Mouse (Mus musculus) splenic B cell, adult 2 months (primary cell): ENCODE data around the gene Fbxl17.

Source experiments
- DNase-seq: peaks from one replicate; pipeline ENCODE4 v3.0.0-alpha.2; 2011; ENCODE audit warnings: low read depth, low spot score
- H3K27me3 ChIP-seq: 2 replicates; pipeline ENCODE4 v1.6.1; 2012; ENCODE audit warnings: mild to moderate bottlenecking, low read length, moderate library complexity, mixed read lengths; ENCODE audit not compliant: control insufficient read depth, poor library complexity, insufficient read depth, severe bottlenecking
- H3K36me3 ChIP-seq: 2 replicates; pipeline ENCODE4 v1.6.1; 2012; ENCODE audit warnings: mild to moderate bottlenecking, low read length, moderate library complexity, mixed read lengths; ENCODE audit not compliant: control insufficient read depth, poor library complexity, insufficient read depth, severe bottlenecking

Gene Fbxl17

DNA sequence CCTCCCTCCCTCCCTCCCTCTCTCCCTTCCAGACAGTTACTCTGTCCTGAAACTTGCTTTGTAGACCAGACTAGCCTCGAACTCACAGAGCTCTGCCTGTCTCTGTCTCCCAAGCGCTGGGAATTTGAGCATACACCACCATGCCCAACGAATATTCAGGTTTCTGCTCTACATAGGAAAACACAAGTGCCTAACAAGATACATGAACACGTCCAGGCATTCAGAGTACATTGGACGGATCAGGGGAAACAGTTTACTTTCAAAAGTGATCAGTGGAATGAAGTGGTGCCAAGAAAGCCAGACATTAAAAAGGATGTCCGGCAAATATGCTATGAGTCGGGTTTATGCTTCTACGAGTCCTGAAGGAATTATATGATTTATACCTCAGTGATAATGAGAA, 263.6 kb downstream of the Fbxl17 start:
- no peaks in the 10 kb centered on the region for H3K36me3 ChIP-seq
- DNase-seq = no peak

DNA sequence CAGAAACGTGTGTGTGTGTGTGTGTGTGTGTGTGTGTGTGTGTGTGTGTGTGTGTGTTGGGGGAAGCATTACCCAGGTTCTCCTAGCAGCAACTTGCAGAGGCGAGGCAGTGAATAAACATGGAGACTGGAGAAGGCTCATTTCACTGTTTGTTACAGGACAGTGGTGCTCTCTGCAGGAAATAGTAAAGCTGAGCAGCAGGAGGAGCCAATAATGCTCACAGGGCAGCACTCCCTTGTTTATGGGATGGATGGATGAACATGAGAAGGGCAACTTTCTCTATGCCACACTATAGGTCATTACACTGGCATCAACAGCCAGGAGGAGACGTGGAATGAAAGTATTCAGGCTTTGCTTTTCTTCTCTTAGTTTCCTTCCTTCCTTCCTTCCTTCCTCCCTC, 264.0 kb downstream of the Fbxl17 start:
- Histone ChIP-seq H3K27me3 (no peaks in the 10 kb centered on the region), H3K36me3 (no peaks in the 10 kb centered on the region)
- DNase-seq = no peak

More for the DNA sequence above, 263.6 kb downstream of the Fbxl17 start:
- H3K27me3 ChIP-seq = no peaks in the 10 kb centered on the region

DNA sequence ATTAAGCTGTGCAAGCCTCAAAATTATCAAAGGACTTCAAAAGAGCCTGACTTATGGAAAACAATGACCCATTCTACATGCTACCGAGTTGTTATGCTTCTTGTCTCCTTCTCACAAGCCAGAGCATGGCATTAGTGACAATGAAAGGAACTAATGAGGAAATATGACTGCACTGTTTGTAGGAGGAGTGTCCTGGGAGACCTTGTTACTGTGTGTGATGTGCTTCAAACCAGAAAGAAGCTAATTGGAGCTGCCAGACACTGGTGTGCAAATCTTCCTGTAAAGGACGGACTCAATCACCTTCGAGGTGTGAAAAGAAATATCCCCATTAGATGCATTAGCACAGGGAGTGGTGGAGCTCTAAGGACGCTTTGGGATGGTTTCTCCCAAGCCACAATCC, 270.7 kb downstream of the Fbxl17 start:
- no peaks in the 10 kb centered on the region for H3K27me3 ChIP-seq
- H3K36me3 ChIP-seq = no peaks in the 10 kb centered on the region
- DNase-seq = no peak

DNA sequence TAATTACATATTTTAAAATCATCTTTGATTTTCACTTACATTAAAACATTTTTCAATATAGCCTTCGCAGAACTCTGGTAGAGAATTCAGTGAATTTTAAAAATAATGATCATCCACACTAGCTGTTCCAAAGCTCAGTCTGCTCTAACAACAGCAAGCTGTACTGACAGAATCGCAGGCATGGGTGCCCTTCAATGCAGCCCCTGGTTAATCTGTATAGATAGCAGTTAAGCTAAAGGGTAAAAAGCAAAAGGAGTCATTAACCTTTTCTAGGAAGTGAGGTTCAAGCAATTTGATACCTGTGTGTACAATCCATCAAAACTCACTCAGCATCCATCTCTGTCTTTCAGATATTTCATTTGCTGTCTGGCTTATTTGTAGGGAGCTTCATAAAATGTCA, 273.4 kb downstream of the Fbxl17 start:
- H3K36me3 ChIP-seq = no peaks in the 10 kb centered on the region
- H3K27me3 ChIP-seq = no peaks in the 10 kb centered on the region
- no peak for DNase-seq

DNA sequence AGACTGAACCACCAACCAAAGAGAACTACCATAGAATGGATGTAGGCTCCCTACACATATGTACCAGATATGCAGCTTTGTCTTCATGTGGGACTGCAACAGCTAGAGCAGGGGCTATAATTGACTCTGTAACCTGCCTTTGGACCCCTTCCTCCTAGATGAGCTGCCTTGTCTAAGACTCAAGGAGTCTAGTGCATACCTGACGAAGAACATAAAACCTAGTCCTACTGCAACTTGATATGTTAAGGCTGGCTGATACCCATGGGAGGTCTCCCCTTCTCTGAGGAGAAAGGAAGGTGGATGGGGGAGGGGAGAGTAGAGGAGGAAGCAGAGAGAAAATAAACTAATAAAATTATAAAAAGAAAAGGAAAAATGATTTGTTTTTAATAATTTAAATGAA, 273.9 kb downstream of the Fbxl17 start:
- no peaks in the 10 kb centered on the region for H3K27me3 ChIP-seq
- DNase-seq = no peak
- no peaks in the 10 kb centered on the region for H3K36me3 ChIP-seq

DNA sequence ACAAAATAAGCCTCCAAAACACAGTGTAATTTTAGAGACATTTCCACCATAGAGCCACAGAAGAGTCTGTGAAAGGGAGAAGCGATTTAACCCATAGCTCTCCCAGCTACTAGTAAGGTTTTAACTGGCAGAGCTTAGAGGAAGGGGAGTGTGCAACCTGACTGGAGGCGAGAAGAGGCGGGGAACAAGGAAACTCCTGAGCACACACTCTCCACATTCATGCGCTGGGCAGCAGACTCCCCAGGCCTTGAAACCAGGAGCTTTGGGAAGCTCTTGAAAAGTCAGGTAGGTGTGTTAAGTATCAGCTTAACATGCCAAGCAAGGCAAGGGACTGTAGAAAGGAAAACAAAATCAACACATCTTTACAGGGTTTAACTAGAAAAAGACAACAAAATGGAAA, 276.1 kb downstream of the Fbxl17 start:
- Histone ChIP-seq H3K27me3 (no peaks in the 10 kb centered on the region), H3K36me3 (no peaks in the 10 kb centered on the region)
- no peak for DNase-seq

DNA sequence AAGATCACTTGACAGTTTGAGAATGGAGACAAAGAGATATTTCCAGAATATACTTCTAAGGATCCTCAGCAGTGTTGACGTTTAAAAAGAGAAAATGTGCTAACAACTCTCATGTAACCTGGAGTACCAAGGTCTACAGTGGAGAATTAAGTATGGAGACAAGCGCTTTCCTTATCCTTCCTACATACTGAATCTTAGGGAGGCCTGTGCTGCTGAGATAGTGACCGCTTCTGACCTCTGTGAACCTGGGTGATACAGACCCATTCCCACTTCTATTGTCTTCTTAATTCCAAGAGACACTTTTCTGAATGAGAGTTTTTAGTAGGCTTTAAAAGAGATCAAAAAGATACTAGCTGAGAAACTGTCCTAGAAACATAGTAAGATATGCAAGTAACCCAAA, 278.2 kb downstream of the Fbxl17 start:
- Histone ChIP-seq H3K36me3 (no peaks in the 10 kb centered on the region), H3K27me3 (no peaks in the 10 kb centered on the region)
- DNase-seq = no peak

DNA sequence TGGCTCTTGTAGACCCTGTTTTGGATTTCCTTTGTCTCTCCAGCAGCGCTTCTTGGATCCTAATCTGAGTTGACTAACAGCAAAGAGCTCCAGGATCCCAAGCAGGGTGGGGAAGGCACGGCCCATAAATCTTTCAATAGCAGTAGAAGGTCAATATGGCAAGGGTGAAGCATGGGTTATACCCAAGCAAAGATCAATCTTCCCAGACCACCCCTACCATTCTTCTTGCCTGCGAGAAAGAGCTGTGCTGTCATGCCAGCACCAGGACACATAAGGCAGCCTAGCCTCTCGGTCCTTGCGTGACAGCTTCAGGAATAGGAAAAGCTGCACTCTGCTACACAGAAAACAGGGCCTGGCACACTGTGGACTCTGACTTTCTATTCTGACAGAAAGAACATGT, 279.0 kb downstream of the Fbxl17 start:
- no peak for DNase-seq
- Histone ChIP-seq H3K36me3 (no peaks in the 10 kb centered on the region), H3K27me3 (no peaks in the 10 kb centered on the region)

DNA sequence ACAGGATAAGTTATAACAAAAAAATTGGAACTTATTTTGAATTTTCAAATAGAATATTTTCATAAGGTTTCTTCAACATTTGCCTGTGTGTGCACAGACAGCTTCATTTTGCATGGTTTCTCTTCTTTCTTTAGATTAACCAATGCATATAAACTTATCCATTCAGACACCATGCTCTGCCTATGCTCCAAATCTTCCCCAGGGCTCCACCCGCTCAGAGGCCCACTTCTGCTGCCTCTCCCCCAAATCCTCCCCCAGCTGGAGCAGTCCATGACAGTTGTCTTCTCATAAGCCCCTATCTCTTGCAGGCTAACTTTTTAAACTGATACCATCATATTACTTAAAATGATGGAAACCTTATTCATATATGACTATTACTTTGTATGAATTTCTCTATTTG, 282.8 kb downstream of the Fbxl17 start:
- no peaks in the 10 kb centered on the region for H3K27me3 ChIP-seq
- no peak for DNase-seq
- no peaks in the 10 kb centered on the region for H3K36me3 ChIP-seq

DNA sequence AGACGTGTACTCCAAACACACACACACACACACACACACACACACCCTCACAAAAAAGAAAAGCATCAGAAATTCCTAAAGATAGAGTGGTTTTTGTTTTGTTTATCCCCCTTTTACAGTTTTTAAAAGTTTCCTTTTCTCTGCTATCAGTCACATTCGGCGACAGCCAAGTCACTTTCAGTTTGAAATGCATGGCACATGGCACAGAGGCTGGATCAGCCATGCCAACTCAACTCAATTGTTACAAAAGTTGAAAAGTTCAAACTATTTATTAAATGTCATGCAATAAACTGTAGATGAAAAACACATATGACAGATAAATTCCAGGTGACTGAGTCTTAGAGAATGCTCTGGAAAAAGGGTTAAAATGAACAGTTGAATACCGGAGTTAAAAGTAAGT, 287.8 kb downstream of the Fbxl17 start:
- H3K27me3 ChIP-seq = no peaks in the 10 kb centered on the region
- DNase-seq = no peak
- no peaks in the 10 kb centered on the region for H3K36me3 ChIP-seq

DNA sequence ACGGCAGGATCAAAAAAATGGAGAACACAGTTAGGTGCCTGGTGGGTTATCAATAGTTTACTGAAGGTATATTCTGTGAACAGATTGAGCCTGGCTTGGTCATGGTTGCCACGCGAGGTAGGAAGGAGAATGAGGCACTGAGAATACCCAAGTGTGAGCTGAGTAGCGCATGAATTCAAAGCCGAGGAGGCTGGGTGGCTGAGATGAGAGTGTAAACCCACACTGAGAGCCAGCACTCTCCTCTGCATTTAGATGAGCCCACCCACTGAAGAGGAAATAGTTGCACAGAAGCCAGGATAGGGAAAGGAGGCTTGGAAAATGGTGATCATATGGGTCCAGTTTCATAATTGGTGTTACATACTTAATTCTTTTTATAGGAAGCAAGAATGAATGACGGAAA, 290.7 kb downstream of the Fbxl17 start:
- no peak for DNase-seq
- no peaks in the 10 kb centered on the region for H3K27me3 ChIP-seq
- H3K36me3 ChIP-seq = no peaks in the 10 kb centered on the region

DNA sequence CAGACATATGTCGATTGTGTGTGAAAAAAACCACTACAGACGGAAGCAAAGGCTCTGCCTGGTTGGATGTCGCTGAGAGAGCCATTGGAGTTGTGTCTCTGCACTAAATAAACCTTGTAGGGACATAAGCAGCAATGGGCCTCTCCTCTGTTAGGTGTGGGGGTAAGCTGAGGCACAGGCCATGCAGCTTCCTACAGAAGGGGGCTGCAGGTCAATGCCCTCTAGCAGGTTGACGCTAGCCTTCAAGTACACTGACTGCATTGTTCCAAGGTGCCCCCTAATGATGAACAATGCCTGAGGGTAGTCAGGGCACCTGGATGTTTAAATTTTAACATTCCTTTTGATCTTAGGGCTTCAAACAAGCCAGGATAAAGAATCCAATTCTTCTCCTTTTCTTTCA, 291.5 kb downstream of the Fbxl17 start:
- no peaks in the 10 kb centered on the region for H3K36me3 ChIP-seq
- DNase-seq = no peak
- H3K27me3 ChIP-seq = no peaks in the 10 kb centered on the region

DNA sequence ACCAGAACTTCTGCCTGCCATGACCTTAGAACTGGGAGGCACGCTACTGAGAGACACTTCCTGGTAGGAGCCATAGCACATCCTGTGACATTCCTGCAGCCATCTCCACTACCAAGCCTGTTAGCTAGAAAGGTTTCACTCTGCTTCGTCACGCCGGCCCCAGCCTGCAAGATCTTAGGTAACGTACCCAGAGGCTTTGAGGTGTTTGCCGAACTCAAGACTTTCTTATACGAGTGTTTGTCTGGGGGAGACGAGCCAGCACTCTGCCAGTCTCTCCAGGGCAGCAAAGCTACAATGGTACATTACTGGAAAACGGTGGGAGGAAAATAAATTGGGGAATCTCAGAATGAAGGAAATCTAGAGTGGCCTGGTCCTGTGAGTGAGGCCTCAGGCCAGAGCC, 292.1 kb downstream of the Fbxl17 start:
- no peak for DNase-seq
- Histone ChIP-seq H3K36me3 (no peaks in the 10 kb centered on the region), H3K27me3 (no peaks in the 10 kb centered on the region)

DNA sequence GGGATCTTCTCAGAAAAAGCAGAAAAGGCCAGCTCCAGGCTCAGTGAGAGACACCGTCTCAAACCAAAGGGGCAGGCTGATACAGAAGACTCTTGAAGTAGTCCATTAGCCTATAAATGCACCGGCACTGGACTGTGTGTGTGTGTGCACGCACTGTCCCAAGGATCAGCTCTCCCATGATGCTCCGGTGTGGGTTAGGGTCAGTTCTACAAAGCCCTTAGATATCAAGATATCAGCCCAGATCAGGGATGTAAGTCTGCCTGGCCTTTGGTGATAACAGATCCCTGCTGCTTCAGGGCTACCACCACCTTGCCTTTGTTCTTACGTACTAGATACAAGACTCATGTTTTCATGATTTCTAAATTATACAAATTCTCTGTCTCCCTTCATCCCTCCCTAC, 294.5 kb downstream of the Fbxl17 start:
- DNase-seq = no peak
- no peaks in the 10 kb centered on the region for H3K36me3 ChIP-seq

DNA sequence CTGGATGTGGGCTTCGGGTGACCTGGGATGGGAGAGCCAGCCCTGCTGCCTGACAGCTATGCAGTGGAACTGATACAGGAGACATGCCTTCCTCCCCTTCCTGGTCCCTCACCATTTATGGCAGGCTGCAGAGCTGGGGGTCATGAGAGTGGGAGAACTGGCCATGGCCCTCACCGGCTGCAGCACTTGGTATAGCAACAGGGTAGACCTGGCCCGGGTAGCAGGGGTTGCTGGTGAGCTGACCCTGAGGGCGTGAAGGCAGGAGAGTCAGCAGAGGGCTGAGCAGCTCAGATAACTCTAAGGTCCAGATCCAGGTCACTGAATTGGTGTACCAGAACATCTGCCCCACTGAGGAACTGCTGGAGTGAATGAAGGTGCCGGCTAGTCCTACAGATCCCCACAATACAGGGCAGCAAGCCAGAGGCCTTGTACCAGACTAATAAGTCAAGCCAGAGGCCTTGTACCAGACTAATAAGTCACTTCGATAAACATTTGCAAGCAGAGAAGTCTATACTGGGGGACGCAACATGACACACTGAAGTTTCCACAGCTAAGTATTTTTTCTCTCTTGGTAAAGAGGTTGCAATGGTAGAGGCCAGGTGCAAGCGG, 296.1 kb downstream of the Fbxl17 start:
- Histone ChIP-seq H3K27me3 (no peaks in the 10 kb centered on the region), H3K36me3 (no peaks in the 10 kb centered on the region)
- DNase-seq = no peak

More for the DNA sequence above, 294.5 kb downstream of the Fbxl17 start:
- no peaks in the 10 kb centered on the region for H3K27me3 ChIP-seq

DNA sequence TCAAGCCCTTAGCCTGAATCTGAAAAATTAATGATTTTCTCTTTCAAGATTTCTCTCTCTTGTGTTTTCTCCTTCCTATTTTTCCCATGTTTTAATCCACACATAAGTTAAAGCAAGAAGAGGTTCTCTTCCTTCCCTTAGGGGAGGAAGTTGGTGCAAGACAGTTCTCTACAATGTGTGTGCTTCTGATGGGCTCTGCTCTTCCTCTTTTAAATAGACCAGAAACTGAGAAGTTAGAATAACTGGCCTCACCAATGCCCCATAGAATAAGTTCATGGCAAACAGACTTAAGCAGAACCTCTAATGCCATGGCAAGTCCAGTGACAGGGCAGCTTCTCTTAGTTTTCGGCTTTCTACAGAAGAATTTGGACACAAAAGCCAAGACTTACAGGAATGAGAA, 301.1 kb downstream of the Fbxl17 start:
- H3K27me3 ChIP-seq = no peaks in the 10 kb centered on the region
- peak; percentile 30 for DNase-seq
- H3K36me3 ChIP-seq = no peaks in the 10 kb centered on the region
